Mouse (Mus musculus): ENCODE measurements around the gene Tchp. TPM values are rescaled to one million over a fixed set of nuclear protein-coding genes. Genes with fewer than 3 reads are reported as not detected.
A peak's percentile ranks its signal among the peaks of the same experiment; 100 is the strongest.

Tchp gene
- total RNA-seq, 2 experiments from 2014 or later = 12.7 to 19.3 TPM

DNA sequence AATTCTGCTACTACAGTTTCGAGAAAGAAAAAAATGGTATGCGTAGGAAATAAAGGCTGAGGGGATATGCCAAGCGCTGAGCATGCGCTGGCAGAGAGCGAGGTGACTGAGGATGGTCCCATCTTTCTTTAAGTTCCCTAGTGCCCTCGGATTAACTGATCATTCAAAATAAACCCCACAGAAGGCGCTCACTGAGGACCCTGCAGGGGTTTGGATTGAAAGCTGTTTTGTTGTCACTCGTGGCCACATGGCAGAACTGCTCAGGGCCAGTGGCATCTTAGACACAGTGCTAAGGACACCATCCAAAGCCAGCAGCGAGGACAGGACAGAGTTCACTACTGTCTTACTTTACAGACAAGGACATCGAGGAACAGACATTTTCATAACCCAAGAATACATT is 42.8 kb downstream of the Tchp start:
- no peak for TF ChIP-seq CTCF (conservative IDR thresholded peaks at IDR 0.05)
- Histone ChIP-seq H3K4me3 (no peak overlapping the region), H3K27ac (no peak overlapping the region)
- DNase-seq (ENCODE audit: low spot score in 2 of 2) = no peak

GRCm38 (mm10) chr5:114752397-114752796 is 44.8 kb downstream of the Tchp start:
- no peak for DNase-seq (ENCODE audit: low spot score in 2 of 2)
- no peak overlapping the region for H3K4me3 ChIP-seq
- no peak for TF ChIP-seq CTCF (conservative IDR thresholded peaks at IDR 0.05)
- no peak overlapping the region for H3K27ac ChIP-seq

GRCm38 (mm10) chr5:114753384-114753783 is 45.8 kb downstream of the Tchp start:
- H3K27ac ChIP-seq = peak overlapping the region; percentile 73
- TF ChIP-seq CTCF (conservative IDR thresholded peaks at IDR 0.05) = peak; percentile 49
- H3K4me3 ChIP-seq = no peak overlapping the region
- peak in 1 of 2 experiments; percentile 49 for DNase-seq (ENCODE audit: low spot score in 2 of 2)

GRCm38 (mm10) chr5:114759536-114760090 is 52.1 kb downstream of the Tchp start:
- DNase-seq (ENCODE audit: low spot score in 2 of 2) = no peak
- H3K27ac ChIP-seq = no peak overlapping the region
- no peak for TF ChIP-seq CTCF (conservative IDR thresholded peaks at IDR 0.05)
- no peak overlapping the region for H3K4me3 ChIP-seq

- Histone ChIP-seq H3K4me3 (no peak overlapping the region), H3K27ac (no peak overlapping the region)
- no peak for TF ChIP-seq CTCF (conservative IDR thresholded peaks at IDR 0.05)
- no peak for DNase-seq (ENCODE audit: low spot score in 2 of 2)
Measured at GRCm38 (mm10) chr5:114761980-114762379, 54.4 kb downstream of the Tchp start.

- peak; percentile 67 for TF ChIP-seq CTCF (conservative IDR thresholded peaks at IDR 0.05)
- no peak for DNase-seq (ENCODE audit: low spot score in 2 of 2)
- H3K4me3 ChIP-seq = no peak overlapping the region
- peak overlapping the region; percentile 14; the same call in 1 of the 2 replicates for H3K27ac ChIP-seq
Measured at GRCm38 (mm10) chr5:114764812-114765735, 57.5 kb downstream of the Tchp start.

DNA sequence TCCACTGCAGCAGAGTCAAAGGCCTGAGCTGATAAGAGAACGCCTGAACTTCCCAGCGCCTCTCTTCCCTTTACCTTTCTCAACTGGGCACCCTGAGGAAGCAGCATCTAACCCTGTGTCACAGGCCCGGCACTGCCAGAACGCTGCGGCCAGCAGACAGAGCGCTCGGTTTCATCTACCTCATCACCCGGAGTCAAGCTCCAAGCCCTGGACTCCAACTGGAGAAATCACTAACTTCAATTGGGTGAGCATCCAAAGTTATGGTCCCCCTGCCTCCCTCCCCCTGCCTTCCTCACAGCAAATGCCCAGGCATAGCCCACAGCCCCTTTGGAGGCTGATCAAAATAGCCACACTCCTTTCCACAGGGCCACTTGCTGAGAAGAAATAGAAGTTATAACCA is 59.1 kb downstream of the Tchp start:
- H3K4me3 ChIP-seq = no peak overlapping the region
- no peak for TF ChIP-seq CTCF (conservative IDR thresholded peaks at IDR 0.05)
- no peak overlapping the region for H3K27ac ChIP-seq
- no peak for DNase-seq (ENCODE audit: low spot score in 2 of 2)

DNA sequence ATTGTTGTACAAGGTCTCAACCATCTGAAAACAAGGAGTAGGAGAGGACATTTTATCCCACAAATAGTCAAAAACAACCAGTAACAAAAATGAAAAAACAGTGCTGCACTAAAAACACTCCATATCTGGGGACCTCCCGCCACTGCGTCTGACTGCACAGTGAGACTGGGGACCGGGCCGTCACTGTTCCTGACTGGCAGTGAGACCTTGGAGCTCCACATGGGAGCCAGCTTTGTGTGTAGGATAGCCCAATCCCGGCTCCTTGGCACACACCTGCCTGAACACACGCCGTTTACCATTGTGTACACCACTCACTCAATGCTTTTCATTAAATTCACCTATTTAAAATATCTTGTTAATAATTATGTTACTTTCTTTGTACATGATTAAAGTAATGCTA is 59.6 kb downstream of the Tchp start:
- H3K27ac ChIP-seq = no peak overlapping the region
- TF ChIP-seq CTCF (conservative IDR thresholded peaks at IDR 0.05) = no peak

GRCm38 (mm10) chr5:114769786-114770185 is 62.2 kb downstream of the Tchp start:
- no peak for TF ChIP-seq CTCF (conservative IDR thresholded peaks at IDR 0.05)
- Histone ChIP-seq H3K27ac (peak overlapping the region; percentile 25; the same call in 1 of the 2 replicates), H3K4me3 (no peak overlapping the region)
- no peak for DNase-seq (ENCODE audit: low spot score in 2 of 2)

More for the DNA sequence above, 59.6 kb downstream of the Tchp start:
- H3K4me3 ChIP-seq = no peak overlapping the region
- no peak for DNase-seq (ENCODE audit: low spot score in 2 of 2)

- Histone ChIP-seq H3K4me3 (peak overlapping the region; percentile 95), H3K27ac (peak overlapping the region; percentile 61)
- no peak for DNase-seq (ENCODE audit: low spot score in 2 of 2)
- TF ChIP-seq CTCF (conservative IDR thresholded peaks at IDR 0.05) = no peak
Measured at GRCm38 (mm10) chr5:114771796-114772195, 64.2 kb downstream of the Tchp start.

Small RNA genes lying within 50 kb of the gene (microRNA-seq; reads per million reads assigned to microRNA genes)
- 0 to 0.55 reads per million in 2 experiments for gene Mir7028

Other genes starting within 250 kb of the Tchp start
- 1 to 10 TPM; 3.5 to 4.1 TPM for gene Fam222a, start 139.7 kb upstream of the Tchp start, total RNA-seq (2021)
- 1 to 10 TPM; 2.0 to 2.3 TPM for gene Trpv4, start 49.3 kb upstream of the Tchp start, total RNA-seq (2021)
- 10 to 100 TPM; 23.6 to 27.3 TPM for gene Gltp, start 16.8 kb upstream of the Tchp start, total RNA-seq (2021)
- 10 to 100 TPM; 39.6 to 48.8 TPM for gene Ankrd13a, start 66.9 kb downstream of the Tchp start, total RNA-seq (2021)
- gene Git2, start 67.8 kb downstream of the Tchp start, total RNA-seq (2021) = 10 to 100 TPM; 45.7 to 47.5 TPM
- 100 to 1,000 TPM; 136 to 154 TPM for gene 1500011B03Rik, start 115.7 kb downstream of the Tchp start, total RNA-seq (2021)
- not detected for gene 4930519G04Rik, start 145.9 kb downstream of the Tchp start, total RNA-seq (2021)
- under 1 TPM; 0.51 to 0.59 TPM for gene Gm9936, start 150.9 kb downstream of the Tchp start, total RNA-seq (2021)
- 1 to 10 TPM; 2.2 to 2.9 TPM for gene Oasl2, start 189.2 kb downstream of the Tchp start, total RNA-seq (2021)
- gene Oasl1, start 215.5 kb downstream of the Tchp start, total RNA-seq (2021) = not detected
- gene 2210016L21Rik, start 234.4 kb downstream of the Tchp start, total RNA-seq (2021) = 100 to 1,000 TPM; 184 to 196 TPM